Mouse (Mus musculus) natural killer cell, adult 2 months (primary cell): ENCODE measurements around the gene Chrna4.

ENCODE experiments used
- DNase-seq, 2 experiments: peaks; one replicate each; pipeline ENCODE4 v3.0.0; 2022; ENCODE audit warnings: low spot score in 2 of 2

The Chrna4 gene

DNA sequence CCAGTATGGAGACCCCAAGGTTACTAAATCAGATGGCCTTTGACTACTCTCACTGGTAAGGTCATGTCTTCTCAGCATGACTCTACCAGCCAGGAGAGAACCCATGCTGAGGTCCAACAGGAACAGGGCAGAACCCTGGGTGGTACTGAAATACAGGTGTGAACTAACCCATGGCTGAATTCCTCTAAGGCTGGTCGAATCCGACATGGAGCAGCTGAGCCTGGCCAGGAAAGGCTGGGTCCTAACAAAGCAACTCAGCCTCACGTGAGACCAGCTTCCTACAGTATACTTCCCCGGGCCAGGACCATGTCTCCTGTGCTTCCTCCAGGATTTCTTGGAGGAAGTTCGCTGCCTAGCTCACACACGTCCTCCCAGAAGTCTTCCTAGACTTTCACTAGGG, 6.8 kb downstream of the Chrna4 start:
- DNase-seq: no peak

GRCm38 (mm10) chr2:181035186-181035585, 8.2 kb downstream of the Chrna4 start:
- no peak for DNase-seq

DNA sequence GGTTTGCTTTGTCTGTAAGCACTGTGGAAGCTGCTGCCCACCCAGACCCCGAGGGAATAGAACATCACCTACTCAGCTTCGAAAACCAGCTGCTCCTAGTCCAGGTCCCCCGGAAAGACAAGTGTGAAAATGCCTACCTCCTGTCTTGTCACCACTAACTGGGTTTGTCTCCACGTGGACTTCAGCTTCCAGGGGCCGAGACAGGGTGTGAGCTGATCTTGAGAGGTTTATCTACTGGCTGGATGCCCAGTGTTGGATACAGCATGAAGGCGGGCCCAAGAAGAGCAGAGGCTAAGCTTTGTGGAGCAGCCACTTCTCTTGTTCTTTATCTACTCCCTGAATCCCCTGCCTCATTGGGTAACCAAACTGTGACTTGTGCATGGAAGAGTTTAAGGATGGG, 10.0 kb downstream of the Chrna4 start:
- no peak for DNase-seq

DNA sequence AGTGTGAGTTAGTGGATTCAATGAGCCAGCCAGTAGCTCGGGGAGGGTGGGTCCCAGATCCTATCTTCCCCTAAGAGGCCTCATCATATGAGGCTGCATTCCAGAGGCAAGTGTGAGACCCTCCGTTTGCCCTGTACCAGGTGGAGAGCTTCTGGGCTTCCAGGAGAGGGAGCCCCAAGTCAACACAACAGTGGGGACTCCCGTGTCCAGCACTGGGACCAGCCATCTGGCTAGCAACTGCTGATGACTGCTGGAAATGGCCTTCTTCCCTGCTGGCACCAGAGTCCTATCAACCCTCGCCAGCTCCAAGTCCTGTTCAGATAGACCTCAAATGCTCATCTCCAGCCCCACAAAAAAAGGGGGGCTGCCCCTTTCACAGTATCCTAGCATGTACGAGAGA, 10.9 kb downstream of the Chrna4 start:
- DNase-seq: no peak

DNA sequence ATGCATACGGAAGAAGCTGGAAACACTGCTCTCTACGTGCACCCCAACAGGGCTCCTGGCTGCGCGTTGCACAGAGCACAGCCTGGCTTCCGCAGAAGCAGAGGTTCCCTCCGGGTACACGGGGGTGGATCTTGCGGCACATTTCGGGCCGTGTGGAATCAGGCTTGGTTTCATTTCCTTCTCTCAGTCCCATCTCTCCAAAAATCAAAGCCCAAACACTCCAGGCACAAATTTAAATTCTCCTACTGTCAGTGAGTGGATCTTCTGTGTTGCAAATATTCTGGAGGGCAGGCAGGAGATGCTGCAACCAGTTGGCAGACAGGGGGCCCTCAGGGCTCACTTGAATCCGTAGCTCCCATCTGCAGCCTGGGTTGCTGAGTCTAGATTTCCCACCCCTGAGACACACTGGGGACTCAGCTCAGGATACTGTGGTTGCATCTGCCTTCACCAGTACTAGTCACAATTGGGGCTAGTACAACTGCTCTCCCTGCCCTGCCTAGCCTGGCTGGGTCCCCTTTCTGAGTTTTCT, 11.9 kb downstream of the Chrna4 start:
- DNase-seq: no peak

DNA sequence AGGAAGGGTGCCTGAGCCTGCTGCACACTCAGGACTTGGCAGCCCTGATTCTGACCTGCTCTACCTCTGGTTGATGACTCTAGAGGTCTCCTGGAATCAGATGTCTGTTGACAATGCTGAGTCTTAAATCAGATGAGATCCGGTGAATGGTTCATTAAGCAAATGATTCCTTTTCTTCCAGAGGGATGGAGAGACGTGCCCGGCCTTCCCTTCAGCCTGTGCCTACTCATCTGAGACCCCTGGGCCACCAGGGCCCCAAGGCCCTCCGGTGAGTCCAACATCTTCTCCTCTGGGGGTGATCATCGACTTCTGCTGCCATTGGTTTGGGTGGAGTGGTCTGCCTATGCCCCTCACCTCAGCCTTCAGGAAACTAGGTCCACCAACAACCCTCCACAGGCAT, 35.0 kb downstream of the Chrna4 start:
- DNase-seq: no peak

DNA sequence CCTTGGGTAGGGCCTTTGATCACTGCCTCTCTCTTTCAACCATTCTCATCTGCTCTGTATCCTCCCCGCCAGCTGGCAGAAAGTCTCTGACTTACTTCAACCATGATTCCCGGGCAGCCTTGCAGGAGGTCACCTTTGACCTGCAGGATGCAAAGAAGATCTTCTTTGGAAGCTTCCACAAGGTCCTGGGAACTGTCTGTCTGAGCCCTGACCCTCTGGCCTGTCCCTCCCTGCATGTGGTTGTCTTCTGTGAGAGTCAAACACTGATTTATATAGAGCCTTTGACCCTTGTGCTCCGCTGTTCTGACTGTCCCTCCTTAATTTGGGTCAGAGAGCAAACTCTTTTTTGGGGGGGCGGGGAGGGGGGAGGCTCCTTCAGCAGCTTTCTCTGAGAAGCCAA, 36.3 kb downstream of the Chrna4 start:
- no peak for DNase-seq

DNA sequence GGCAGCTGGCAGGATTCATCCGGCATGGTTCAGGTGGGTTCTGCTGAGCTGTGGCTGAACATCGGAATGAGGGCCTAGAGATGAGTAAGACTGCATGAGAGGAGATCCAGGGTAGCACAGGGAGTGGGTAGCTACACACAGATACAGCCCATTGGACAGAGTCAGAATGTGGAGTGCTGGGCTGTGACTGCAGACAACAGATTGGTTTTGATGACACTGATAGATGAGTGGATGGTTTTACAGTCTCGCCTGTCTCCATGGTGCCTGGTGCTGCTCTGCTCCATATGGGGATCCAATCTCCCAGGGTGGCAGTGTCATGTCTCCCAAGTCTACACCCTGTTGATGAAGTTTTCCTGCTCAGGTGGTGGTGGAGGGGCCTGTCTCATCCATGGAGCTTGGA, 46.4 kb downstream of the Chrna4 start:
- DNase-seq: no peak

GRCm38 (mm10) chr2:180996436-180996835, 46.9 kb downstream of the Chrna4 start:
- DNase-seq: peak; percentile 11 to 22

- no peak for DNase-seq
Measured at GRCm38 (mm10) chr2:180995457-180995856, 47.9 kb downstream of the Chrna4 start.

DNA sequence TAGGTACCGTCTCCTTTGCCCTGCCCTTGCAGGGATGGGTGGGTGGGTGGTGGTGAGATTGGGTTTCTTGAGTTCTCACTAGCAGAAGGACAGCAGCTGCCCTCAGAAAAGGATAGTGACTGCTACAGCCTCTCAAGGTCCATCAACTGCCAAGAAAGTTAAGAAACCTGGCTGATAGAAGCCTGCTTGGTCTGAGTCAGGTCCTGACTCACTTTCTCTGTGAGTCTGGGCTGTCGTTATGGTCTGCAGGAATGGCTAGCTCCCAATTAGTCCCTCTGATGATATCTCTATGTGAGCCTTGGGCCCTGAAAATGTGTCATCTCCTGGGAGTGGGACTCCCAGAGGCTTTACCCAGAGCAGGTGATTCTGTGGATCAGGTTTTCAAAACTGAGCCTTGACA, 49.0 kb downstream of the Chrna4 start:
- no peak for DNase-seq

GRCm38 (mm10) chr2:180990347-180990746, 53.0 kb downstream of the Chrna4 start:
- DNase-seq: no peak

DNA sequence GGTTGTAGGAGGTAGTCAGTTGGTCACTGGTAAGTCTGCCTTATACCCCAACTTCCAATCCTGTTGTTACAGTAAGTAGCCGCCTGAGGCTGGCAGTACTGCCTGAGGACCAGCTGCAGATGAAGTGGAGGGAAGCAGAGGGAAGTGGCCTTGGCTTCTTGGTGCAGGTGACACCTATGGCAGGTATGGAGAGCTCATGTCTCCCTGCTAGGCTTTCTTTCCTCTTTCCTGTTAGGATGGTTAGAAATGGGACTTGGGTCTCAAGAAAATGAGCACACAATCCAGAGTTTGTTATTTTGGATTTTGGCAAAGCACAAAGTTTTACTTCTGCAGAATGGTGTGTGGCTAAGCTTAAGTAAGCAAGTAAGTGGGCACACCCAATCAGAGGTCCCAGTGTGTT, 54.4 kb downstream of the Chrna4 start:
- DNase-seq: no peak

DNA sequence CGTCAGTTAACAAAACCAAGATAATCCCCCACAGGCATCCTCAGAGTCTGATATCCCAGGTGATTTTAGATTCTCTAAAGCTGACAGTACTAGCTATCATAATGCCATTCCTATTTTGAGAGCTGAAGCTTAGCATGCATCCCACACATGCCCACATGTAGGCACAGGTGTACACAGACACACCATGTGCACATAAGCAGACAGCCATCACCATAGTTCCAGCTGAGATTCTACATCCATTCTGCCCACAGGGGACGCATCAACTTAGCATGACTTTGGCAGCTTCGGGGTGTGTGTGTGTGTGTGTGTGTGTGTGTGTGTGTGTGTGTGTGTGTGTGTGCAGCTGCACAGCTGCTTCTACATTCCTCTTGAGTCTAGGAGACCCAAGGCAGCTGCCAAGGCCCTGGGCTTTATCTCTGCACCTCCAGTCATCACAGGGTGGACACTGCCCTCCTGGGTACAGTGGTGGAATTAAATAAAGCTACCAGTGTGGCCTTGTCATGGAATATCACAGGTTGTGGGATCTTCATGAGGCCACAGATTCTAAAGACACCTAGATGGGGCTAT, 54.9 kb downstream of the Chrna4 start:
- DNase-seq: no peak

- no peak for DNase-seq
Measured at GRCm38 (mm10) chr2:180987432-180988030, 55.8 kb downstream of the Chrna4 start.

GRCm38 (mm10) chr2:180987001-180987400, 56.3 kb downstream of the Chrna4 start:
- DNase-seq: no peak

DNA sequence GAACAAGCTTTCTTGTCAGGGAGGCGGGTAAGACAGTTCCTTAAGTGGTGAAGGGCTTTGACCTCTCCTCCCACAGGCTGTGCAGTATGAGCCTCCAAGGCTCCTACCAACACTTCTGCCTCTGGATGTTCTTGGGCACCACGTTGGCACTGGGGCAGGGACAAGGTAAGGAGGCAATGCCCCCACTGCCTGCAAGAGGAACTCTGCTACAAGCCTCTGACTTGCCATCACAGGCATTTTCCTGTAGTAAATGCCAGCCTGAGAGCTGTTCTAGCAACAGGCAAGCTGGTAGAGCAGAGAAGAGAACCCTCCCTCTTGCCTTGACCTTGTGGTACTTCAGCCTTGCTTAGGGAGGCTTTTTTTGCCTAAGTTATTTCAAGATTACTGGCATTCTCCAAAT, 56.9 kb downstream of the Chrna4 start, which contains the start of gene Col20a1:
Gene Col20a1, plus strand, starts transcription at position 87 of the 400 bp plus-strand sequence.
- no peak for DNase-seq

DNA sequence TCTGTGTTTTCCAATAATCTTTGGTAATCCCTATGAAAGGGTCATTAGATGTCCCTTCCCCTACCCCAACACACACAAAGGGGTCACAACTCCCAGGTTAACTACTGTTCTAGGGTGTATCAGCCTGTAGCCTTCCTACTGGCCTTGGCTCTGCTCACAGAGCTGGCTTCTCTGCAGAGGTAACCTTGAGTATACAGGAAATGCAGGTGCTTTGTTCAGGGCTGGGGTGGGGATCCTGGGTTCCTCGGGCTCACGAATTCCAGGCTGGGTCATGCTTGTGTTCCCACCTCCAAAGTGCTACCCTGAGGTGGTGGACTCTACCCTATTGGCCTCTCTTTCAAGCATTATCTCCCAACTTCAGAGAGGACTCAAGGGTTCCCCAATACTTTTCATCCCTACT, 57.7 kb downstream of the Chrna4 start:
- no peak for DNase-seq

DNA sequence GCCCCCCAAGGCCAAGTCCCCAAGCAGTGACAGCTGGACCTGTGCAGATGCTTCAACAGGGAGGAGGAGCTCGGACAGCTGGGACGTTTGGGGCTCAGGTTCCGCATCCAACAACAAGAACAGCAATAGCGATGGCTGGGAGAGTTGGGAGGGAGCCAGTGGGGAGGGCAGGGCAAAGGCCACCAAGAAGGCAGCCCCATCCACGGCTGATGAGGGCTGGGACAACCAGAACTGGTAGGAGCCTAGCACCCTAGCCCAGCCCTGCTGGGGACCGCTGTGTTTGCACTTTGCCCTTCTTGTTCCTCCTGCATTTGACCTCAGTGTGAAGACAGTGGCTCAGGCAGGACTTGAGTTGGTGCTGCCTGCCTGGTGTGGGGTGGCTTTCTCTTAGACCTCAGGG, 62.2 kb downstream of the Chrna4 start:
- no peak for DNase-seq
